Mouse (Mus musculus): ENCODE measurements around the gene Focad.

- TF ChIP-seq EP300 (IDR thresholded peaks at IDR 0.05; ENCODE audit: insufficient read depth, low read depth, low read length) (no peak), CTCF (IDR thresholded peaks at IDR 0.05) (no peak)
Measured at GRCm38 (mm10) chr4:88175058-88175974, 80.9 kb downstream of the Focad start.
